Mouse (Mus musculus) embryonic facial prominence, embryonic 10.5 days (tissue): Measurements from ENCODE around the gene C1galt1. TPM values are rescaled to one million over a fixed set of nuclear protein-coding genes. Genes with fewer than 3 reads are reported as not detected.

Source experiments
- DNase-seq: peaks from one replicate; pipeline ENCODE4 v3.0.0-alpha.2; 2017; ENCODE audit warnings: low spot score
- H3K27ac ChIP-seq: fragments of 300-500 bp; sonication (generic); replicated peaks from 2 replicates; pipeline ENCODE4 v1.5.1; 2016; ENCODE audit warnings: mild to moderate bottlenecking
- H3K27me3 ChIP-seq: fragments of 300-500 bp; sonication (generic); replicated peaks from 2 replicates; pipeline ENCODE4 v1.6.1; 2016; ENCODE audit warnings: low read depth, mild to moderate bottlenecking; ENCODE audit not compliant: poor library complexity, severe bottlenecking
- H3K36me3 ChIP-seq: fragments of 300-500 bp; sonication (generic); replicated peaks from 2 replicates; pipeline ENCODE4 v1.6.1; 2016; ENCODE audit warnings: mild to moderate bottlenecking, moderate library complexity
- H3K4me1 ChIP-seq: fragments of 300-500 bp; sonication (generic); 2 replicates; pipeline ENCODE4 v1.6.1; 2016
- H3K4me3 ChIP-seq: fragments of 300-500 bp; sonication (generic); 2 replicates; pipeline ENCODE4 v1.5.1; 2016; ENCODE audit warnings: mild to moderate bottlenecking, moderate library complexity
- H3K9me3 ChIP-seq: fragments of 300-500 bp; sonication (generic); 2 replicates; pipeline ENCODE4 v1.6.1; 2016; ENCODE audit warnings: mild to moderate bottlenecking
- WGBS: fragments of 180-500 bp; shearing (Covaris S2); methylation state at CpG from one replicate; pipeline ENCODE4 v1.1.7; 2016; 5-methylcytosine and 5-hydroxymethylcytosine counted together
- polyA plus RNA-seq: library from polyadenylated mRNA; unstranded; fragments of >200 nt; fragmentation: Nextera tagmentation; extraction: Ambion mirVana; gene quantifications from 2 replicates; pipeline ENCODE4 v1.2.1, GENCODE M21; 2016

Gene C1galt1
- polyA plus RNA-seq, 1 experiment from 2014 or later: 2.5 TPM

DNA sequence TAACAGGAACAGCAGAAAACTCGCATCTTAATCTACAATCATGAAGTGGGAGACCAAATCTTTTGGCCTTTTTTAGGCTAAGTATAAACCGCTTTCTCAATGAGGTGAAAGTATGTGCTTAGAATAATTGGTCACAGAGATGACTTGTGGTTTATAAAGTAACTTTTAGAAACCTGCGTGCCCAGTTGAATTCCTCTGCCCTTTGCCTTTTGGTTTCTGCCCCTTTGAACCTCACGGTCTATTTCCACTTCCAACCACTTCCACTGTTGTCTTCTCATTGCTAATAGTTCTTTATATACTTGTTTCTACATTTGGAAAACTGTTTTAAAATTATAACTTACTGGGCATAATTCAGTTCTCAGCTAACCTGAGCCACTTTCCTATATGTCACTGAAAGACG lies 32.2 kb downstream of the C1galt1 start:
- H3K27ac ChIP-seq: no peak overlapping the region
- WGBS: 92% methylated on average over 5 of the region's 5 CpGs
- H3K27me3 ChIP-seq: no peaks in the 10 kb centered on the region
- DNase-seq: no peak
- H3K4me1 ChIP-seq: no peaks in the 10 kb centered on the region
- no peaks in the 10 kb centered on the region for H3K36me3 ChIP-seq
- H3K9me3 ChIP-seq: no peaks in the 10 kb centered on the region
- no peak overlapping the region for H3K4me3 ChIP-seq

- no peak overlapping the region for H3K27ac ChIP-seq
- no peaks in the 10 kb centered on the region for H3K9me3 ChIP-seq
- H3K36me3 ChIP-seq: no peaks in the 10 kb centered on the region
- no peak overlapping the region for H3K4me3 ChIP-seq
- H3K27me3 ChIP-seq: no peaks in the 10 kb centered on the region
- no peaks in the 10 kb centered on the region; the same call in 1 of the 2 replicates for H3K4me1 ChIP-seq
- 72% methylated on average over 1 of the region's 1 CpGs for WGBS
- DNase-seq: no peak
These were observed 37.0 kb downstream of the C1galt1 start for GRCm38 (mm10) chr6:7881595-7882128.

- no peak overlapping the region for H3K4me3 ChIP-seq
- no peak for DNase-seq
- H3K27me3 ChIP-seq: no peaks in the 10 kb centered on the region
- no peaks in the 10 kb centered on the region for H3K9me3 ChIP-seq
- H3K4me1 ChIP-seq: no peaks in the 10 kb centered on the region; the same call in 1 of the 2 replicates
- no peak overlapping the region for H3K27ac ChIP-seq
- 88% methylated on average over 13 of the region's 13 CpGs for WGBS
- H3K36me3 ChIP-seq: no peaks in the 10 kb centered on the region
These were observed 37.9 kb downstream of the C1galt1 start for GRCm38 (mm10) chr6:7882520-7882919.

DNA sequence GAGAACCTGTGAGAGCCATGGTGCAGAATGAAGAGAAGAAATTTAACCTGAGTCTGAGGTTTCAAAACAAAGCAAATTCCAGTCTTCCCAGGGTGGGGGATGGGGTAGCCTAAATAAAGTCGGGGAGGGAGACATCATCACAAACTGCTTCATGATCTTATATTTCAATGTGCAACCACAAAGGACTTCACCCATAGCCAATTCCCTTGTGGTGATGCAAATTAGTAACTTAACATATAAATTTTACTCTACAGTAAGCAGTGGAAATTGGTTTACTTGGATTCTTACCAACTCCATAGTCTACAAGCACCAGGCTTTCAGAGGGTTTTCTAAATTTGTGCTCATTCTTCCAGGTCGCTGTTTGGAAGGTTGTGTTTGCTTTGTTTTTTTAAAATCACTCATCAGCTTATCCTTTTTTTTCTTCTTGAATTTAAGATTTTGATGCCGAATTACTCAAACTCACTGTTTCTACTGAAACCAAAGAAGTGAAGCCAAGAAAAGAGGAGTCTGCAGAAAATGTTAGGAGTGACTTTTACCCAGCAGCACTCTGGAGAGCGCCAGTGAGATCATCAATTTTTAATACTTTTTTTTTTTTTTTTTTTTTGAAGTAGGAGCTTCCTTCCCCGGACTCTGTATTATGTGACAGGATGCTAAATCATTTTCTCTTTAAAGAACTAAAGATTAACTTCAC lies 41.5 kb downstream of the C1galt1 start:
- H3K4me3 ChIP-seq: no peak overlapping the region
- no peak for DNase-seq
- no peaks in the 10 kb centered on the region for H3K36me3 ChIP-seq
- H3K4me1 ChIP-seq: no peaks in the 10 kb centered on the region; the same call in 1 of the 2 replicates
- no peaks in the 10 kb centered on the region for H3K9me3 ChIP-seq
- H3K27me3 ChIP-seq: no peaks in the 10 kb centered on the region
- H3K27ac ChIP-seq: no peak overlapping the region
- 75% methylated on average over 5 of the region's 5 CpGs for WGBS

DNA sequence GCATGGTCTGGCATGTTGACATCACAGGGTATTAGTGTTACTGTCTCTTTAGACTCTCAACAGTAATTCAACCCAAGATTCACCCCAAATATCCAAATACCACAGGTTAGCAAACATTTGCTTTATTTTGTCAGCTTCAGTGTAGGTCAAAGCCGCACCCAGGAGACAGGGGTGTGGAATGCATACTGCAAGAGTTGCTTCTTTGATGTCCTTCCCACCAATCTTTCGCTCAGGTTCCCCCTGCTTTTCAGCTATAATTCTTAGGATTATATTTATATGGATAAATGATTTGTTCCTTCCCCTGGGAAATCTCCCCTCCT lies 42.0 kb downstream of the C1galt1 start:
- Histone ChIP-seq H3K9me3 (no peaks in the 10 kb centered on the region), H3K4me1 (no peaks in the 10 kb centered on the region; the same call in 1 of the 2 replicates)
- 87% methylated on average over 2 of the region's 2 CpGs for WGBS

GRCm38 (mm10) chr6:7896339-7896738 lies 51.7 kb downstream of the C1galt1 start:
- H3K9me3 ChIP-seq: no peaks in the 10 kb centered on the region
- 89% methylated on average over 5 of the region's 5 CpGs for WGBS
- no peak overlapping the region for H3K4me3 ChIP-seq
- no peaks in the 10 kb centered on the region for H3K36me3 ChIP-seq
- no peak for DNase-seq
- H3K27me3 ChIP-seq: no peaks in the 10 kb centered on the region
- no peak overlapping the region for H3K27ac ChIP-seq
- no peaks in the 10 kb centered on the region for H3K4me1 ChIP-seq

More for the DNA sequence above, 42.0 kb downstream of the C1galt1 start:
- Histone ChIP-seq H3K36me3 (no peaks in the 10 kb centered on the region), H3K4me3 (no peak overlapping the region), H3K27me3 (no peaks in the 10 kb centered on the region), H3K27ac (no peak overlapping the region)
- DNase-seq: no peak

DNA sequence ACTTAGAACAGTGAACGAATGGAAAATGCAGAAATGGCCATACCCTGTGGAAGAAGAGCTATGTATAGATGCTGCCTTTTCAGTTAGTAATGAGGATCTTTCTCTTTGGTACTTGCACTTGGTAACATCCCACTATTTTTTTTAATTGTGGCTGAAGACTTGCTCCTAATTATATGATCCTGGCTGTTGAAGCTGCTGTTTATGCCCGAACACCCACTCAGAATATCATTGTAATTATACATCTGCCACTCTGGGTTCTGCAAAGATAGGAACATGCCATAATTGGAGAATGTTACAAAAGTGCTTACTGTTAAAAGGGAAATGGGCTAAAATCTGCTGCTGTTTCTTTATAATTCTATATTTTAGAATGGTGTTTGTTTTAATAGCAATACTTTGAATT lies 67.4 kb downstream of the C1galt1 start:
- no peaks in the 10 kb centered on the region for H3K36me3 ChIP-seq
- DNase-seq: no peak
- no peak overlapping the region for H3K27ac ChIP-seq
- no peaks in the 10 kb centered on the region for H3K9me3 ChIP-seq
- 80% methylated on average over 2 of the region's 2 CpGs for WGBS
- H3K27me3 ChIP-seq: no peaks in the 10 kb centered on the region
- no peaks in the 10 kb centered on the region for H3K4me1 ChIP-seq
- no peak overlapping the region for H3K4me3 ChIP-seq

Other genes starting within 250 kb of the C1galt1 start
- 83.0 and 90.5 TPM in 2 replicates for gene Asns, start 151.6 kb upstream of the C1galt1 start, polyA plus RNA-seq